Mouse (Mus musculus) neural tube, embryonic 11.5 days (tissue): ENCODE results near the gene Tmem161a. TPM values are rescaled to one million over a fixed set of nuclear protein-coding genes. Genes with fewer than 3 reads are reported as not detected.

Source experiments
- ATAC-seq: fragments of 200-750 bp; cut with Nextera tagmentation; 2 replicates; pipeline ENCODE4 v1.8.0; 2017; ENCODE audit warnings: moderate number of reproducible peaks, mild to moderate bottlenecking, moderate TSS enrichment, moderate library complexity; ENCODE audit not compliant: insufficient read depth, low FRiP score, low TSS enrichment
- DNase-seq: peaks from one replicate; pipeline ENCODE4 v3.0.0-alpha.2; 2015; ENCODE audit warnings: low spot score
- H3K27ac ChIP-seq: fragments of 300-500 bp; sonication (generic); 2 replicates; pipeline ENCODE4 v1.5.1; 2014; ENCODE audit warnings: low read depth, mild to moderate bottlenecking, low read length
- H3K27me3 ChIP-seq: fragments of 300-500 bp; sonication (generic); 2 replicates; pipeline ENCODE4 v1.6.1; 2014; ENCODE audit warnings: mild to moderate bottlenecking, low read length, mixed read lengths; ENCODE audit not compliant: control insufficient read depth, insufficient read depth
- H3K36me3 ChIP-seq: fragments of 300-500 bp; sonication (generic); 2 replicates; pipeline ENCODE4 v1.6.1; 2014; ENCODE audit warnings: mild to moderate bottlenecking, low read length, moderate library complexity, mixed read lengths; ENCODE audit not compliant: control insufficient read depth, insufficient read depth
- H3K4me1 ChIP-seq: fragments of 300-500 bp; sonication (generic); 2 replicates; pipeline ENCODE4 v1.6.1; 2014; ENCODE audit warnings: low read length, mixed read lengths; ENCODE audit not compliant: control insufficient read depth, insufficient read depth
- H3K4me2 ChIP-seq: fragments of 300-500 bp; sonication (generic); 2 replicates; pipeline ENCODE4 v1.6.1; 2014; ENCODE audit warnings: low read depth, mild to moderate bottlenecking, moderate library complexity
- H3K4me3 ChIP-seq: fragments of 300-500 bp; sonication (generic); 2 replicates; pipeline ENCODE4 v1.5.1; 2014; ENCODE audit warnings: low read depth, low read length
- H3K9ac ChIP-seq: fragments of 300-500 bp; sonication (generic); 2 replicates; pipeline ENCODE4 v1.6.1; 2014; ENCODE audit warnings: mild to moderate bottlenecking, low read length
- H3K9me3 ChIP-seq: fragments of 300-500 bp; sonication (generic); 2 replicates; pipeline ENCODE4 v1.6.1; 2016; ENCODE audit warnings: low read length; ENCODE audit not compliant: control insufficient read depth
- WGBS: fragments of 180-500 bp; shearing (Covaris S2); extraction: QIAGEN DNeasy Blood & Tissue Kit; methylation state at CpG from one replicate; pipeline ENCODE4 v1.1.7; 2014; 5-methylcytosine and 5-hydroxymethylcytosine counted together
- polyA plus RNA-seq: library from polyadenylated mRNA; unstranded; fragments of >200 nt; fragmentation: Nextera tagmentation; extraction: Ambion mirVana; gene quantifications from 2 replicates; pipeline ENCODE4 v1.2.1, GENCODE M21; 2014

Tmem161a gene
- polyA plus RNA-seq, 1 experiment from 2014 or later: 36.4 TPM

- Histone ChIP-seq H3K27ac (no peak overlapping the region), H3K4me3 (no peak overlapping the region), H3K9me3 (no peaks in the 10 kb centered on the region), H3K4me2 (no peak overlapping the region), H3K9ac (no peak overlapping the region), H3K36me3 (peaks cover 9% of the 10 kb centered on the region), H3K27me3 (no peaks in the 10 kb centered on the region), H3K4me1 (peaks cover 7% of the 10 kb centered on the region)
- no peak for DNase-seq
- no peak for ATAC-seq
- WGBS: 95% methylated on average over 9 of the region's 9 CpGs
Observed at GRCm38 (mm10) chr8:70134931-70135330, 37.2 kb upstream of the Tmem161a start.

DNA sequence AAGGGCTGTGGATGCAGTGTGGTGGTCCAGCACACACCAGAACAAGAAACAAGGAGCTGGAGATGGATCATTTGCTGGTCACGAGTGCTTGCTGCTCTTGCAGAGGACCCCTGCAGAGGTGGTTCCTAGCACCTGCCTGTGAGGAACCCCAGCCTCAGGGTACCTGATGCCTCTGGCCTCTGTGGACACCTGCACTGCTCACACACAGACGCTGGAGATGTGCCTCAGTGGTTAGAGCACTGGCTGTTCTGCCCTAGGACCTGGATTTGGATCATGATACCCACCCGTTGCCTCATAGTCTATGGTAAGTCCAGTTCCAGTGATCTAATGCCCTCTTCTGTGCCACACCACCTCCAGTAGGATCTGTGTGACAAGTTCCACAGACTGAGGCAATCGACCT, 35.6 kb upstream of the Tmem161a start:
- no peaks in the 10 kb centered on the region for H3K9me3 ChIP-seq
- H3K4me3 ChIP-seq: no peak overlapping the region
- H3K36me3 ChIP-seq: peaks cover 9% of the 10 kb centered on the region
- H3K4me2 ChIP-seq: no peak overlapping the region
- no peak overlapping the region for H3K9ac ChIP-seq
- H3K27me3 ChIP-seq: no peaks in the 10 kb centered on the region
- WGBS: 88% methylated on average over 4 of the region's 4 CpGs
- no peak for DNase-seq
- H3K4me1 ChIP-seq: peaks cover 13% of the 10 kb centered on the region
- H3K27ac ChIP-seq: no peak overlapping the region
- ATAC-seq: no peak

DNA sequence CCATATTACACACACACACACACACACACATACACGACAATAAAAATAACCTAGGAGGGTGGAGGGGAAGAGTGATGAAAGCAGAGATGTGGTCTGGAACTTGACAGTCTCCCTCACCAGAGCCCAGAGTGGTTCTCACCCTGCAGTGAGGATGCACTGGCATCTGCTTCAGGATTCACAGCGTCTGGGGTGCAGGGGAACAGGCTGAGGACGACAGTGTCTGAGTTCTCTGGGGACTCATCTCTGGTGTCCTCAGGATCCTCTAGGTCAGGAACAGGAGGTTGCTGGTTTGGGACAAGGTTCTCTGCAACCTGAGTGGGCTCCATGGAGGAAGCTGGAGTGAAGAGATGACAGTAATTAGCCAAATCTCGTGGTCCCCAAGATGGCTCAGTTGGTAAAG, 34.3 kb upstream of the Tmem161a start:
- H3K4me1 ChIP-seq: peaks cover 12% of the 10 kb centered on the region
- no peak for DNase-seq
- no peak overlapping the region; the same call in 1 of the 2 replicates for H3K9ac ChIP-seq
- H3K36me3 ChIP-seq: peaks cover 9% of the 10 kb centered on the region
- WGBS: 77% methylated on average over 4 of the region's 4 CpGs
- H3K4me3 ChIP-seq: peak overlapping the region; percentile 72; the same call in 1 of the 2 replicates
- H3K27ac ChIP-seq: no peak overlapping the region
- H3K4me2 ChIP-seq: no peak overlapping the region
- H3K9me3 ChIP-seq: no peaks in the 10 kb centered on the region
- H3K27me3 ChIP-seq: no peaks in the 10 kb centered on the region
- no peak for ATAC-seq

DNA sequence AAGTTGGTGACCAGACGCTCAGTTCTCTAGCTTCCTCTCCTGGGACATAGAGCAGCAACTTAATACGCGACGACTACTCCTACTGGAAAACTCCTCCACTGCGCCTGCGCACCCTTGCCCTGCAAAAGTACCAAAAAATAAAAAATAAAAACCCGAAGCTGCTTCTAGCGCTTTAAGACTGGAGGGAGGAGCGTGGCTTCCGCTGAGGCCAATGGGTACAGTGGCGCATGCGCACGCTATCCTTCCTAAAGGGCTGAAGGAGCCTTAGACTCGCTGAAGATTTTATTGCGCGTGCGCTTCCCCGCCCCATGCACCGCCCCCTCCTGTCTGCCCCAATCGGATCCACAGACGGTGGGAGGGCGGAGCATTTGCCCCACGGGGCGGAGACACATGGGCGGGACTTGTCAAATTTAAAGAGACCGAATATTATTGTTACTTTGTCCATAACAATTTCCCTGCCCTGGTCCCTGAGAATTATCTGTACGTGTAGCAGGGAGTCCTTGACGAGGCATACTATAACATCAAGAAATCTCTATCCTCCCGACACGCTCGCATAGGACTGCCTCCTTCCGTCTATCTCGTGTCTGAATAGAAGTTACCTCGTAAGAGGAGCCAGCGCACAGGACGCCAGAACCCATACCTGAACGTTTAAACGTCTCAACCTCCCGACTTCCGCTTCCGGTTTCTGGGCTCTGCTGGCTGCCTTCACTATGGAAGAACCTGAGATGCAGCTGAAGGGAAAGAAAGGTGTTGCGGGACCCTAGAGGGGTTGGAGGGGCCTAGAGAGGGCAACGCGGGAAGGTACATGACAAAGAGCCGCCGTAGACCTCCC, 32.9 kb upstream of the Tmem161a start, which contains the start of the genes Rfxank, Borcs8 and Mef2b:
Rfxank (minus strand) TSS at position 129 of the 832 bp plus-strand sequence.
Borcs8 (plus strand) TSS at position 474 of the 832 bp plus-strand sequence.
Mef2b (plus strand) TSS at position 686 of the 832 bp plus-strand sequence.
- peaks cover 7% of the 10 kb centered on the region for H3K36me3 ChIP-seq
- ATAC-seq (peak; percentile 94), DNase-seq (peak; percentile 99)
- no peak within 1 kb of the TSS for H3K27ac ChIP-seq
- peak within 1 kb of the TSS; percentile 72 for H3K4me3 ChIP-seq
- H3K9ac ChIP-seq: peak within 1 kb of the TSS; percentile 67
- H3K27me3 ChIP-seq: no peaks in the 10 kb centered on the region
- WGBS: under 1% methylated on average over 46 of the region's 46 CpGs
- H3K4me2 ChIP-seq: peak within 1 kb of the TSS; percentile 68
- H3K4me1 ChIP-seq: peaks cover 12% of the 10 kb centered on the region
- H3K9me3 ChIP-seq: no peaks in the 10 kb centered on the region

GRCm38 (mm10) chr8:70139981-70140380, 32.2 kb upstream of the Tmem161a start:
- ATAC-seq (no peak), DNase-seq (no peak)
- Histone ChIP-seq H3K9me3 (no peaks in the 10 kb centered on the region), H3K27me3 (no peaks in the 10 kb centered on the region), H3K4me1 (peaks cover 12% of the 10 kb centered on the region), H3K36me3 (peaks cover 7% of the 10 kb centered on the region), H3K4me2 (peak overlapping the region; percentile 68), H3K4me3 (peak overlapping the region; percentile 72), H3K27ac (no peak overlapping the region), H3K9ac (peak overlapping the region; percentile 67)
- 14% methylated on average over 9 of the region's 9 CpGs for WGBS

DNA sequence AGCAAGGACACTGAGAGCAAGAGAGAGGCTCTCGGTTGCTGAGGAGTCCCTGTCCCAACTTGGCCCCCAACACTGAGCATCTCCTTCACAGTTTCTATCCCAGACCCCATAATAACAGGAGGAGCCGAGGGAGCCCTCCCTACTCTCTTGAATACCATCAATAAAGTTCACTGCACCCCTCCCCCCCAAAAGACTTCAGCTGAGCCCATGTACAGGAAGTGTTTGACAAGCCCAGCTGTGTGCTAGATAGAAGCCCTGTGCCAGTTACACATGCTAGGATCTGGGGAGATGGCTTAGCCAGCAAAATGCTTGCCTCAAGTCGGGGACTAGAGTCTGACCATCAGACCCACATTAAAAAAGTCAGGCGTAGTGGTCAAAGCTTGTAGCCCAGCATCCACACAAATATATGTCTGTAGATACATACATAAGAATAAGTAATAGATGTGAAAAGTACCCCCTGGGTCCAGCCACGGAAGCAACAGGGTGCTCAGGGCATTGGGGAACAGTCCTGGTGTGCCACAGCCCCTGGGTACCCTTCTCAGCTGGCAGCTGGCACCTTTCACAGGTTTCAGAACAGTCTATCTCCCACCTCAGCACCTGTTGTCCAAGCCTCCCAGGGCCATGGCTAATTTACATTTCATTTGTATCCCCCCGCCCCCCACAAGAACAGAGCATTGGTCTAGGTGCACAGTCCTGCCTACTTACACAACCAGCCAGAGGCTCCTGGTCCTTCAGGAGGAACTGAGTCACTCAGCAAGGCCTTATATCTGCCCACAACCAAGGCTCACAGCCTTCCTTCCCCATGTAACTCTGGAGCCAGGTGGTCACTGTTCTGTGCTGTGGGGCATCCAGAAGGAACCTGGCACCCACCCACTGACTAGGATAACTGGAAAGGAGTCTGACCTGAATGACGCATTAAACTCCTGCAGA, 24.2 kb upstream of the Tmem161a start:
- Histone ChIP-seq H3K9ac (no peak overlapping the region), H3K4me1 (no peaks in the 10 kb centered on the region), H3K27me3 (no peaks in the 10 kb centered on the region), H3K9me3 (no peaks in the 10 kb centered on the region), H3K4me3 (no peak overlapping the region), H3K27ac (no peak overlapping the region), H3K36me3 (peaks cover 7% of the 10 kb centered on the region; the same call in 1 of the 2 replicates), H3K4me2 (no peak overlapping the region)
- no peak for DNase-seq
- 88% methylated on average over 7 of the region's 7 CpGs for WGBS
- no peak for ATAC-seq

DNA sequence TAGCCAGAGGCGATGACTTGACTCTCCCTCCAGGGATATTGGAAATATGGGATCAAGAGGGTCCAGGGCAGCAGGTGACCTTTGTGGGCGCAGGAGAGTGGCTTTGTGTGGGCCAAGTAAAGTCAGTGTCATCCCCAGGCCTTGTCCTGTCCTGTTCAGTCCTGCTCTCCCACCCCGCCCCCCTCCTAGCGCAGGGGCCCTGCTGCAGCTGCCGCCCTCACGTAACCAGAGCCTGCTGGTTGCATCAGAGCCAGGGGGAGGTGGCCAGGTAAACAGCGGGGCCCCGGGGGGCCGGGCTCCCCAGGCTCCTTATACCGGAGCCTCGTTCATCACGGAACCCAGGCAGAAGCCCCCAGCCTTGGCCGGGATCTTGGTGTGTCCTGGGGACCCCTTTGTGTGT, 22.0 kb upstream of the Tmem161a start:
- ATAC-seq: no peak
- H3K9ac ChIP-seq: no peak overlapping the region
- WGBS: 13% methylated on average over 13 of the region's 13 CpGs

GRCm38 (mm10) chr8:70152537-70153257, 19.5 kb upstream of the Tmem161a start:
- peak; percentile 83 for DNase-seq
- peak overlapping the region; percentile 25; the same call in 1 of the 2 replicates for H3K4me2 ChIP-seq
- no peaks in the 10 kb centered on the region for H3K27me3 ChIP-seq
- peak; percentile 92 for ATAC-seq
- no peak overlapping the region for H3K9ac ChIP-seq
- H3K9me3 ChIP-seq: no peaks in the 10 kb centered on the region
- no peaks in the 10 kb centered on the region for H3K4me1 ChIP-seq
- 13% methylated on average over 13 of the region's 22 CpGs for WGBS
- H3K36me3 ChIP-seq: no peaks in the 10 kb centered on the region
- no peak overlapping the region for H3K27ac ChIP-seq
- no peak overlapping the region for H3K4me3 ChIP-seq

More for the DNA sequence above, 22.0 kb upstream of the Tmem161a start:
- Histone ChIP-seq H3K9me3 (no peaks in the 10 kb centered on the region), H3K36me3 (no peaks in the 10 kb centered on the region), H3K4me1 (no peaks in the 10 kb centered on the region), H3K4me3 (no peak overlapping the region), H3K27me3 (no peaks in the 10 kb centered on the region), H3K4me2 (no peak overlapping the region), H3K27ac (no peak overlapping the region)
- peak; percentile 27 for DNase-seq
